Mouse (Mus musculus) adrenal gland, postnatal 4 days (tissue): ENCODE data around the gene Dao. TPM values are rescaled to one million over a fixed set of nuclear protein-coding genes. Genes with fewer than 3 reads are reported as not detected.

Source experiments
- DNase-seq, 2 experiments: peaks; one replicate each; pipeline ENCODE4 v3.0.0; 2021 to 2022; ENCODE audit warnings: low spot score in 2 of 2, mixed read lengths in 2 of 2
- total RNA-seq, 2 experiments: library from RNA; stranded (reverse); gene quantifications; 2 replicates each; pipeline ENCODE4 v1.2.3; 2021

Gene Dao
- total RNA-seq, 2 experiments from 2014 or later = 0.51 to 16.1 TPM

DNA sequence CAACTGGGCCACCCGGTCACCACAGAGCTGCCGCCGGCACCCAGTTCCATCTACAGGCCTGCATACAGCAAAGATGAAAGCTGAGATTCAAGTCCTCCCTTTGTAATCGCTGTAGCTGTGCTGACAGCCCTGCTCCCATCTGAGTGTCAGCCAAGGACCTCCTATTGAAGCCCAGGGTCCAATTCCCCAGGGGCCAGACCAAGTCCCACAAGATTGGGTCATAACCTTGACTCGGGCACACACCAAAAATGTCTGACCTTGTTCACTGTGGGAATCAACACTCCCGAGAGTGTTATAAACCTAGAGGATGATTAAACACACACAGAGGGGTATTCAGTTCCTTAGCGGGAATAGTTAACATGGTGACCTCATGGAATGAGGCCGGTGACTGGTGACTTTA lies 21.7 kb upstream of the Dao start:
- no peak for DNase-seq

DNA sequence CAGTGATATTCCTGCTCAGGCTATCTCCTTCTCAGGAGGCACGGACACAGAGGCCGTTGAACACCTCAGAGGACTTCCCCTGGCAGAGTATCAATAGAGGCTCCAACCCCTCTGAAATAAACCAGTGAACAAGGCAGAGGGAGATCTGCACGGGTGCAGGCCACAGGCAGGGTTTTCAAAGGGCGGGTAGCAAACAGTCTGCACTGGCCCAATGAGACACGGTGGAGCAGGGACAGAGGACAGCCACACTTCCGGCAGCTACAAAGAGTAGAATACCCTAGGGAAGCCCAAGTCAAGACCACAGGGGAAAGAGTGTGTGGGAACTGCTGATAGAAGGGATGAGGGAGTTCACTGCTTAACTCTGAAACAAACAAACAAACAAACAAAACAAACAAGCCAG lies 20.0 kb upstream of the Dao start:
- no peak for DNase-seq

DNA sequence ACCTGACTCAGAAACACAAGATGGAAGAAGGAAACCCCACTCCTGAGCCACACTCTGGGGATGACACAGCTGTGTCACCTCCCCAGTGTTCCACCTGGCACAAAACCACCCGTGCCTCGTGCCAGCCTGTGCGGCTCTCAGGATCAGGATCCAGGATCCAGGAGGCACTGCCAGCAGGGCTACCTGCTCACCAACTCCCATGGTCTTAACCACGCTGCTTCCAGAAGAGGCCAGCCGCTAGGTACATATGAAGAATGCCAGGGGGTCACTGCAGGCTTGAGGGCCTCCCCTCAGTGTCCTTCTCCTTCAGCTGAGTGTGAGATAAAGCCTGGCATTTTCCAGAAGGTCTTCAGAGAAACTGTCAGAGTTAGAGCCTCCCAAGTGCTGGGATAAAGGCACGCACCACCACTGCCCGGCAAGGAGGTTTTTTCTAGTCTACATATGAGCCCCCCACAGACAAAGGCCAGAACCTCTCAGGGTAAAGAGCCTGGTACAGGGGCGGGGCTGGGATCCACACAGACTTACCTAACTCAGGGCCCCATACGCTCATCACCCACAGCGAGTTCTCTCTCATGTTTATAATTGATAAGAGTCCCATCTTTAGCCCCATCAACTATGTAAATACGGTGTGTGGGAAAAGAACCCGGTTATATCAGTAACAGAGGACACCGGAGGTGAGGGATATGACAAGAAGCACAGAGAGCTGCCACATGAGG lies 19.3 kb upstream of the Dao start:
- DNase-seq = no peak

- no peak for DNase-seq
Measured at GRCm38 (mm10) chr5:113985737-113986136, 17.8 kb upstream of the Dao start.

DNA sequence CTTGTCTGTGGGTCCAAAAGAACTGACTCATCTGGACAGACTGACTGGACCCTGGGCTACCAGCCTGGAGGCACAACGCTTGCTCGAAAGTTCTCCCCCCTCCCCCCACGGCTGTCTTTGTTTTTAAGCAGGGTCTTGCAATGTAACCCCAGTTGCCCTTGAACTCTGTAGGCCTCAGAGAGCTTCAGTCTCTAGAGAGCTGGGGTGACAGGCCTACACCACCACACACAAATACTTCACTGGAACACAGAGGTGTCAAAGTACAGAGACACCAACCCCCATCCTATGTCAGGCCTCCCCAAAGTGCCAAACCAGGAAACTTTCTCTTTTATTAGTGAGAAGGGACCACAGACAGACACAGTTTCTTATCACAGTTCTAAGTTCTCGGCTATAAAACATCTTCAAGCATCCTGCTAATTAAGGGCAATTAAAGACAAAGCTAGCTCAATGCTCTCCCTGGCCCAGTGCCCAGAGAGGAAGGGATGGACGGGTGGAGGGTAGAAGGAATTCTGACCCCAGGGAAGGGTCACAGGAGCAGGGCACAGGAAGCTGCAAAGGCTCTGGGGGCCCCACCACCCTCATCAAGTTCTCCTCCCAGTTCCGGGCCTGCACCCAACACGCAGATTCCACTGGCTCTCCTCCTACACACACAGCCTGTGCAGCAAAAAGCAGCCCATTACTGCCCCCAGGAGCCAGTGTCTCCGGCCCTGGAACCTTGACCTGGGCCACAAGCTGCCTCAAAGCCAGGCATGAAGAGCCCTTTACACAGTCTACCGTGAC lies 17.1 kb upstream of the Dao start:
- DNase-seq = no peak

DNA sequence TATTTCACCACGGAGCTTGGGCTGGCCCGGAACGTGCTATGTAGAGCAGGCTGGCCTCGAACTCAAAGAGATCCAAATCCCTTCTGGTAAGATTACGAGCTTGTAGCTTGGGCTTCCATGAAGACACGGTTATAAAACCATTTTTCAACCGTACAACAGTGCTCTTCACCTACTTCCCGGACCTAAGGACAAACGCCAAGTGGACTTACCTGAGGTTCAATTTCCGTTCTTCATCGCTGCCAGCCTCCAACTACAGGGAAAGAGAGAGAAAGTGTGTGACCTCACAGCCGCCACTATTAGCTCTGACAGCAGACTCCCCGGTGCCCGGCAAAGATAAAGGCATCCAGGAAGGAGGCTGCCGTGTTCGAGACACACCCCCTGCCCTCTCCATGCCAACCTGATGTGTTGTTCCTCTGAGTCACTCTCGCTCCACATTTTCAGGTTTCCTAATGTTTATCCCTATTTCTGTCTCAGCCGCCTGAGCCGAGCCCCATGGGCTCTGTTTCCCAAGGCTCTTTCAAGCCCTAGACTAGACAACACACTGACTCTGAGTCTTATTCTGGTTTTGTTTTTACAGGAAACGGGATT lies 14.0 kb upstream of the Dao start:
- DNase-seq = no peak

GRCm38 (mm10) chr5:113990593-113990992 lies 12.9 kb upstream of the Dao start:
- no peak for DNase-seq

GRCm38 (mm10) chr5:113991141-113991540 lies 12.4 kb upstream of the Dao start:
- DNase-seq = no peak

- no peak for DNase-seq
Measured at GRCm38 (mm10) chr5:113992339-113992831, 11.1 kb upstream of the Dao start.

DNA sequence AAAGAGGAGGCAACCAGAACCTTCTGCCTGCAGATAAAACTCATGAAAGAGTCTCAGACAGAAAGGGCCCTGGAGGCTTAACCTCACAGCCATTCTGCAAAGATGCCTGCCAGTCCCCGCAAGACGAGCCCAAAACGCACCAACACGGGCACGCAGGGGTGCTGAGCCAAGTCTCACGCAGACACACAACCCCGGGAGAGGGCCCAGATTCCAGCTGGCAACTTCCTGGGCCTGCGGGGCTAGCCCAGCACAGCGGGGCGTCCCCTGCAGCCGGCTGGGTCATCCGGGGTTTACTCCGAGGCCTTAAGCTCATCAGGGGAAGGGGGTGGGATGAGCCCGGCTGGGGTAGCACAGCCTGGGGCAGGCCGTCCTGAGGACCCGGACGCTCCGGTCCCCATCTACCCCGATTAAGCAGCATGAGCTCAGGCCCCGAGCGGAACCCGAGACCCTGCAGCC lies 10.4 kb upstream of the Dao start:
- no peak for DNase-seq

DNA sequence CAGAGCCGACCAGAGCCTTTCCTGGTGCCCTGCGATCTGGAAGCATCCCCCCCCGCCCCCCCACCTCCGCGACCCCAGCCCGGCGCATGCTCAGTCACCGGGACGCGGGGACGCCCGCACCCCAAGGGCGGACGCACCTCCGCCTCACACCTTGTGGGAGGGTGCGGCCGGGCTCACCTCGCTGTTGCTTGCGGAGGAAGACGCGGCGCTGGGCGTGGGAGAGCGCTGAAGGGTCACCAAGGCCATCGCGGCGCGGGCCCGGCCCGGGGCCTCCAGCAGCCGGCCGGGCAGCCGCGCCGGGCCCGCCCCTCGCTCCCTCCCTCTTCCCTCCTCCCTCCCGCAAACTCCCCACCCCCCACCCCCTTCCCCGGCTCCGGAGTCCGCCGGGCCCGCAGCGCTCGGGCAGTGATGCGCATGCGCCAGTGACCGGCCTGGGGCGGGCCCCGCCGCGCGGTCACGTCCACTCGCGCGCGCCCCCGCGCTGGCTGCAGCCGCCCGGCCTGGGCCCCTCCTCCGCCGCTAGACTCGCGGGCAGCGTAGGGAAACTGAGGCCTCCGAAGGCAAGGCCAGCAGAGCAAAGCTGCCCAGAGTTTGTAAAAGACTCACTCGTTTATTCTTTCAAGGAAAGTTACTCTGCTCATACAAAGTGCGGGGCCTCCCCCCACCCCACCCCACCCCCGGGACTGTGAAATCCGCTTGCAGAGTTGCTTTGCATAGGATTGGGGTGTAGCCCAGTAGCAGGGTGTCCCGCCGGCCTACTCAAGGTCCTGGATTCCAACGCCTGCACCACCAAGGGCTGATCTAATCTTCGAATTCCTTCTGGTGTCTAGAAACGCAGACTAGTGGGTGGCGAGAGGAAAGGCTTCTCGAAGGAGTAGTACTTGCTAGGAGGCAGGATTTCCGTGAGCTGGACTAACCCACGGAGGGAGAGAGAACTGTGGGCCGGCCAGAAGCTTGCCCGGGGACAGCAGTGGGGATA lies 9.7 kb upstream of the Dao start, which contains the start of gene Ssh1:
TSS of gene Ssh1 (minus strand) at position 408 of the 979 bp plus-strand sequence.
- peak; percentile 79 to 84 for DNase-seq

GRCm38 (mm10) chr5:113996458-113996857 lies 7.0 kb upstream of the Dao start:
- no peak for DNase-seq

DNA sequence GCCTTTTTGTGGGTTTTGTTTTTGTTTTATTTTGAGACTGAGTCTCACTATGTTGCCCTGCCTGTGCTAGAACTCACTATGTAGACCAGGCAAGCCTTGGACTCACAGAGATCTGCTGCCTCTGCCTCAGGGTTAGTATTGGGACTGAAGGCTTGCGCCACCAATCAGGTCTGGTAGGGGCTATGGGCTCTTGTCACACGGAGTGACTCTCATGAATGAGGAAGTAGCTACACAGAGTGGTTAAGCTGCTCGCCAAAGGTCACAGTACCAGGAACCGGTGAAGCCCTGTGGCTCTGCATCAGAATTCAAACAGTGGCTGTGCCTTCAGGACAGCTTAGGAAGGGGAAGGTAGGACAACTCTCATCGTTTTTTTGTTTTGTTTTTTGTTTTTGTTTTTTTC lies 4.1 kb upstream of the Dao start:
- no peak for DNase-seq

GRCm38 (mm10) chr5:114004573-114004972 lies 1.1 kb downstream of the Dao start:
- no peak for DNase-seq

- no peak for DNase-seq
Measured at GRCm38 (mm10) chr5:114005100-114005499, 1.6 kb downstream of the Dao start.

- DNase-seq = no peak
Measured at GRCm38 (mm10) chr5:114006974-114007373, 3.5 kb downstream of the Dao start.

- DNase-seq = no peak
Measured at GRCm38 (mm10) chr5:114007753-114008453, 4.4 kb downstream of the Dao start.

- DNase-seq = no peak
Measured at GRCm38 (mm10) chr5:114009049-114009448, 5.5 kb downstream of the Dao start.

DNA sequence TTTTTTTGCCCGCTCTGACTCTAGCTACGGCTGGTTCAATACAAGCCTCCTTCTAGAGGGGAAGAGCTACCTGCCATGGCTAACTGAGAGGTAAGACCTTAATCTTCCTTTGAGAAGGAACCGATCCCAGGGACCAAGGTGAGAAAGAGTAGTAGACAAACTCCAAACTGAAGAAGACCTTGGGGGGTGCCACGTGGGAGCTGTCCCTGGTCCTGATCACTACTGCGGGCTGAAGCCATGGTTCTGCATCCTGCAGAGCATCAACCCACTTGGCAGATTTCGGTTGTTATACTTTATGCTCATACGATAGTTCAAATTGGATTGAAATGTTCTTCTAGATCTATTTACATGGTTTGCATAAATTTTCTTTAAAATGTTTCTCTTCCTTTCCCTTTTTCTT lies 11.6 kb downstream of the Dao start:
- no peak for DNase-seq

GRCm38 (mm10) chr5:114024390-114024789 lies 20.9 kb downstream of the Dao start:
- no peak for DNase-seq
